Mouse (Mus musculus): Measurements from ENCODE around the gene Ptprj. TPM values are rescaled to one million over a fixed set of nuclear protein-coding genes. Genes with fewer than 3 reads are reported as not detected.

The Ptprj gene
- polyA plus RNA-seq, 1 experiment from 2014 or later: 1.1 TPM

- Histone ChIP-seq H3K36me3 (no peaks in the 10 kb centered on the region), H3K4me2 (no peak overlapping the region), H3K4me3 (no peak overlapping the region), H3K9me3 (replicated peaks) (no peaks in the 10 kb centered on the region), H3K4me1 (replicated peaks) (no peaks in the 10 kb centered on the region), H3K27ac (no peak overlapping the region), H3K27me3 (no peaks in the 10 kb centered on the region), H3K9ac (no peak overlapping the region)
- no peak for ATAC-seq (replicated peaks; ENCODE audit: insufficient number of reproducible peaks, insufficient read depth, low FRiP score, low read depth)
- 72% methylated on average over 1 of the region's 1 CpGs for WGBS
Measured at GRCm38 (mm10) chr2:90521909-90522308, 58.5 kb downstream of the Ptprj start.

- no peaks in the 10 kb centered on the region for H3K27me3 ChIP-seq
- ATAC-seq (replicated peaks; ENCODE audit: insufficient number of reproducible peaks, insufficient read depth, low FRiP score, low read depth): no peak
- H3K4me3 ChIP-seq: no peak overlapping the region
- WGBS: 83% methylated on average over 6 of the region's 6 CpGs
- no peaks in the 10 kb centered on the region for H3K4me1 ChIP-seq (replicated peaks)
- no peak overlapping the region for H3K4me2 ChIP-seq
- H3K27ac ChIP-seq: no peak overlapping the region
- H3K36me3 ChIP-seq: no peaks in the 10 kb centered on the region
- no peaks in the 10 kb centered on the region for H3K9me3 ChIP-seq (replicated peaks)
- no peak overlapping the region for H3K9ac ChIP-seq
Measured at GRCm38 (mm10) chr2:90518296-90518695, 62.2 kb downstream of the Ptprj start.

- H3K9ac ChIP-seq: no peak overlapping the region
- no peaks in the 10 kb centered on the region for H3K9me3 ChIP-seq (replicated peaks)
- no peak for ATAC-seq (replicated peaks; ENCODE audit: insufficient number of reproducible peaks, insufficient read depth, low FRiP score, low read depth)
- no peaks in the 10 kb centered on the region for H3K27me3 ChIP-seq
- H3K4me2 ChIP-seq: no peak overlapping the region
- no peaks in the 10 kb centered on the region for H3K4me1 ChIP-seq (replicated peaks)
- H3K36me3 ChIP-seq: no peaks in the 10 kb centered on the region
- H3K27ac ChIP-seq: no peak overlapping the region
- WGBS: 75% methylated on average over 5 of the region's 5 CpGs
- H3K4me3 ChIP-seq: no peak overlapping the region
Measured at GRCm38 (mm10) chr2:90514969-90515368, 65.5 kb downstream of the Ptprj start.

GRCm38 (mm10) chr2:90509268-90509667 lies 71.2 kb downstream of the Ptprj start:
- no peak for ATAC-seq (replicated peaks; ENCODE audit: insufficient number of reproducible peaks, insufficient read depth, low FRiP score, low read depth)

GRCm38 (mm10) chr2:90506143-90506542 lies 74.3 kb downstream of the Ptprj start:
- no peaks in the 10 kb centered on the region for H3K36me3 ChIP-seq
- 54% methylated on average over 3 of the region's 3 CpGs for WGBS
- ATAC-seq (replicated peaks; ENCODE audit: insufficient number of reproducible peaks, insufficient read depth, low FRiP score, low read depth): no peak
- H3K4me3 ChIP-seq: no peak overlapping the region
- H3K27me3 ChIP-seq: no peaks in the 10 kb centered on the region
- H3K9ac ChIP-seq: no peak overlapping the region
- H3K4me2 ChIP-seq: no peak overlapping the region
- no peaks in the 10 kb centered on the region for H3K9me3 ChIP-seq (replicated peaks)
- H3K4me1 ChIP-seq (replicated peaks): peaks cover 13% of the 10 kb centered on the region
- H3K27ac ChIP-seq: no peak overlapping the region

More at GRCm38 (mm10) chr2:90509268-90509667, 71.2 kb downstream of the Ptprj start:
- H3K27me3 ChIP-seq: no peaks in the 10 kb centered on the region
- H3K36me3 ChIP-seq: no peaks in the 10 kb centered on the region
- H3K4me3 ChIP-seq: no peak overlapping the region
- peaks cover 12% of the 10 kb centered on the region for H3K4me1 ChIP-seq (replicated peaks)
- H3K9me3 ChIP-seq (replicated peaks): no peaks in the 10 kb centered on the region
- no peak overlapping the region for H3K27ac ChIP-seq
- no peak overlapping the region for H3K9ac ChIP-seq
- 87% methylated on average over 4 of the region's 4 CpGs for WGBS
- H3K4me2 ChIP-seq: no peak overlapping the region

- 48% methylated on average over 6 of the region's 6 CpGs for WGBS
- Histone ChIP-seq H3K36me3 (no peaks in the 10 kb centered on the region), H3K27me3 (no peaks in the 10 kb centered on the region), H3K4me2 (peak overlapping the region; percentile 22; the same call in 1 of the 2 replicates), H3K4me3 (no peak overlapping the region), H3K9me3 (replicated peaks) (no peaks in the 10 kb centered on the region), H3K9ac (no peak overlapping the region), H3K4me1 (replicated peaks) (peaks cover 13% of the 10 kb centered on the region), H3K27ac (no peak overlapping the region)
- ATAC-seq (replicated peaks; ENCODE audit: insufficient number of reproducible peaks, insufficient read depth, low FRiP score, low read depth): peak; percentile 41; the same call in 1 of the 2 replicates
Measured at GRCm38 (mm10) chr2:90504731-90505171, 75.7 kb downstream of the Ptprj start.

- Histone ChIP-seq H3K27me3 (no peaks in the 10 kb centered on the region), H3K27ac (no peak overlapping the region), H3K9ac (no peak overlapping the region), H3K4me3 (no peak overlapping the region), H3K4me1 (replicated peaks) (peaks cover 13% of the 10 kb centered on the region), H3K36me3 (no peaks in the 10 kb centered on the region), H3K4me2 (no peak overlapping the region), H3K9me3 (replicated peaks) (no peaks in the 10 kb centered on the region)
- no peak for ATAC-seq (replicated peaks; ENCODE audit: insufficient number of reproducible peaks, insufficient read depth, low FRiP score, low read depth)
- 79% methylated on average over 3 of the region's 3 CpGs for WGBS
Measured at GRCm38 (mm10) chr2:90503182-90503833, 77.1 kb downstream of the Ptprj start.

- no peak overlapping the region for H3K9ac ChIP-seq
- H3K4me1 ChIP-seq (replicated peaks): peaks cover 15% of the 10 kb centered on the region
- no peak overlapping the region for H3K4me3 ChIP-seq
- no peak for ATAC-seq (replicated peaks; ENCODE audit: insufficient number of reproducible peaks, insufficient read depth, low FRiP score, low read depth)
- H3K27ac ChIP-seq: no peak overlapping the region
- no peaks in the 10 kb centered on the region for H3K9me3 ChIP-seq (replicated peaks)
- no peak overlapping the region for H3K4me2 ChIP-seq
- H3K36me3 ChIP-seq: no peaks in the 10 kb centered on the region
- H3K27me3 ChIP-seq: no peaks in the 10 kb centered on the region
Measured at GRCm38 (mm10) chr2:90502738-90503137, 77.7 kb downstream of the Ptprj start.

- no peaks in the 10 kb centered on the region for H3K9me3 ChIP-seq (replicated peaks)
- no peak overlapping the region for H3K9ac ChIP-seq
- WGBS: 53% methylated on average over 3 of the region's 3 CpGs
- no peak overlapping the region for H3K4me2 ChIP-seq
- H3K4me3 ChIP-seq: no peak overlapping the region
- H3K36me3 ChIP-seq: no peaks in the 10 kb centered on the region
- H3K4me1 ChIP-seq (replicated peaks): peaks cover 16% of the 10 kb centered on the region
- ATAC-seq (replicated peaks; ENCODE audit: insufficient number of reproducible peaks, insufficient read depth, low FRiP score, low read depth): no peak
- H3K27me3 ChIP-seq: no peaks in the 10 kb centered on the region
- no peak overlapping the region for H3K27ac ChIP-seq
Measured at GRCm38 (mm10) chr2:90501708-90502107, 78.7 kb downstream of the Ptprj start.

GRCm38 (mm10) chr2:90500892-90501291 lies 79.6 kb downstream of the Ptprj start:
- Histone ChIP-seq H3K4me1 (replicated peaks) (peaks cover 11% of the 10 kb centered on the region), H3K27ac (no peak overlapping the region), H3K9ac (no peak overlapping the region), H3K27me3 (no peaks in the 10 kb centered on the region), H3K36me3 (no peaks in the 10 kb centered on the region), H3K9me3 (replicated peaks) (no peaks in the 10 kb centered on the region), H3K4me3 (no peak overlapping the region), H3K4me2 (no peak overlapping the region)
- no peak for ATAC-seq (replicated peaks; ENCODE audit: insufficient number of reproducible peaks, insufficient read depth, low FRiP score, low read depth)

GRCm38 (mm10) chr2:90499002-90499401 lies 81.4 kb downstream of the Ptprj start:
- Histone ChIP-seq H3K9me3 (replicated peaks) (no peaks in the 10 kb centered on the region), H3K4me3 (no peak overlapping the region), H3K27ac (no peak overlapping the region), H3K27me3 (no peaks in the 10 kb centered on the region), H3K9ac (no peak overlapping the region), H3K4me1 (replicated peaks) (peaks cover 3% of the 10 kb centered on the region; the same call in 1 of the 2 replicates), H3K4me2 (no peak overlapping the region), H3K36me3 (no peaks in the 10 kb centered on the region)
- ATAC-seq (replicated peaks; ENCODE audit: insufficient number of reproducible peaks, insufficient read depth, low FRiP score, low read depth): no peak
- 62% methylated on average over 1 of the region's 1 CpGs for WGBS

GRCm38 (mm10) chr2:90497551-90497950 lies 82.9 kb downstream of the Ptprj start:
- ATAC-seq (replicated peaks; ENCODE audit: insufficient number of reproducible peaks, insufficient read depth, low FRiP score, low read depth): no peak

More at GRCm38 (mm10) chr2:90497551-90497950, 82.9 kb downstream of the Ptprj start:
- Histone ChIP-seq H3K27ac (no peak overlapping the region), H3K4me2 (no peak overlapping the region), H3K4me3 (no peak overlapping the region), H3K36me3 (no peaks in the 10 kb centered on the region), H3K27me3 (no peaks in the 10 kb centered on the region), H3K4me1 (replicated peaks) (peaks cover 3% of the 10 kb centered on the region; the same call in 1 of the 2 replicates), H3K9ac (no peak overlapping the region), H3K9me3 (replicated peaks) (no peaks in the 10 kb centered on the region)
- WGBS: 71% methylated on average over 3 of the region's 3 CpGs

All from heart, embryonic 15.5 days (tissue).